Mouse (Mus musculus) gastrocnemius, postnatal 10 days (tissue): Measurements from ENCODE around the gene Bcl2l12. TPM values are rescaled to one million over a fixed set of nuclear protein-coding genes. Genes with fewer than 3 reads are reported as not detected.

Source experiments
- DNase-seq: peaks from one replicate; pipeline ENCODE4 v3.0.0; 2021; ENCODE audit warnings: mixed read lengths
- total RNA-seq, 2 experiments: library from RNA; stranded (reverse); gene quantifications; 2 replicates each; pipeline ENCODE4 v1.2.3; 2021

Bcl2l12 gene
- total RNA-seq, 2 experiments from 2014 or later: 10.8 to 14.0 TPM

- peak; percentile 85 for DNase-seq
These were observed 18.9 kb upstream of the Bcl2l12 start, which contains the start of gene Rras for GRCm38 (mm10) chr7:45017242-45018061. TSS of gene Rras (plus strand) at chr7:45017961.

DNA sequence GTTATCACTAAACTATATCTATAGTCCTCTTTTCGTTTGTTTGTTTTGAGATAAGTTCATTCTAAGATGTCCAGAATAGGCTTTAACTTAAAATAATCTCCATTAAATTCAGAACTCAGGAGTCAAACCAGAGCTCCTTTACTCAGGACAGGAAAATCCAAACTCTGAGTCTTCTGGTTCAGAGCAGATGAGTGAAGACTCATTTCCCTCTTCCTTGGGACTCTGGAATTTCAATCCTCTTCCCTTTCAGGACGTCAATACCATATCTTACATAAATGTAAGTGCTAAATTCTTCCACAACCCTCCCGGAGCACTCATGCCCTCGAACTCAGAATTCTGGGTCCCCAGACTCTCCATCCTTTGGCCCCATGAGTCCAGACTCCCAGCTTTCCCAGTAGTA lies 18.2 kb upstream of the Bcl2l12 start:
- no peak for DNase-seq

GRCm38 (mm10) chr7:45015957-45016612 lies 17.6 kb upstream of the Bcl2l12 start, which contains the start of gene Scaf1:
TSS of gene Scaf1 (minus strand) at chr7:45016363.
- DNase-seq: peak; percentile 98

GRCm38 (mm10) chr7:45015344-45015956 lies 16.9 kb upstream of the Bcl2l12 start:
- no peak for DNase-seq

DNA sequence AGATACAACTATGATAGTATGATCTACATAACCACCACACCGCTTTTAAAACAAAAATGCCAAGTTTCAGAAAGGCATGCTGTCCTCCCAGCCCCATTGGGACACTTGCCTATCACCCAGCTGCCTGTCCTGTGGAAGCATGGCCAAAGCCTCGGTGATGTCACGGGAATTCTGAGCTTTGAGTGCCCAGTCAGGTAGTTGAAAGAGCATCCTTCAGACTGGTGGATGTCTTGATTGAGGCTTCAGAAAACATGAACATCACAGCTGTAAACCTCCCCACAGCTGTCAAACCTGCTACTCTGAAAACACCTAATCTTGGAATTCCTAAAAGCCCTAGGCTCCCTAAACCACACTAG lies 15.6 kb upstream of the Bcl2l12 start:
- no peak for DNase-seq

- DNase-seq: no peak
These were observed 15.0 kb upstream of the Bcl2l12 start for GRCm38 (mm10) chr7:45013366-45014095.

DNA sequence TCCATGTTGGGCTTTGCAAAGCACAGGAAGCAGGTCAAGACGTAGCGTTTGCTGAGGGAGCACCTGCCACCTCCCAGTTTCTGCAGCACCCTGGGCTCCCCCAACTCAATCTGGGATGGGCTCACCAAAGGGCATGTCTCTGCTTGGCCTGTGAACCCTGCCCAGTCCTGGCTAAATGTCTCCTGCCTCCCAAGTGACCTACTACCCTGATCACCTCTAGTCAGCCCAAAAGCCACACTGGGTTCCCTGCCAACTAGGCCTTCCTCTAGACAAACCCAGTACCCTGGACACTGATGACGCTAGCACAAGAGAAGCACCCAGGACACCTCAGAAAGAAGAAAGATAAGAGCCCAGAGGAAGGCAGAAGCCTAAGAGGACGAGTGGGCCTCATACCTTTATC lies 14.3 kb upstream of the Bcl2l12 start:
- no peak for DNase-seq

DNA sequence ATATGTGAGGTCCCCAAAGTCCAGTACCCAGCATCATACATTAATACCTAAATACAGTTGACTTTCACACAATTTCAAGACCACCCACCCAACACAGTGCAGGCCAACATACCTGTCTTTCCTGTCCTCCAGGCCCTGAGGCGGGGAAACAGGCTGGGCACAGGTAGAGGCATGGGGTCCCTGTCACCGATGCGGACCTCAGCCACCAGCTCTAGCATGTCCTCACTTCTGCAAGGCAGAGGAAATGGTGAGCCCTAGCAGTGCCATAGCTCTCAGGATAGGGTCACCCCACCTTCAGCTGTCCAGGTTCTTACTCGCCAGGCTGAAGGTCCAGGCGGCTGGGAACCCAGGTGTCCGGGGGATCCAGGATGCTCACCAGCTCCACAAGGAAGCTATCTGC lies 13.5 kb upstream of the Bcl2l12 start:
- DNase-seq: no peak

DNA sequence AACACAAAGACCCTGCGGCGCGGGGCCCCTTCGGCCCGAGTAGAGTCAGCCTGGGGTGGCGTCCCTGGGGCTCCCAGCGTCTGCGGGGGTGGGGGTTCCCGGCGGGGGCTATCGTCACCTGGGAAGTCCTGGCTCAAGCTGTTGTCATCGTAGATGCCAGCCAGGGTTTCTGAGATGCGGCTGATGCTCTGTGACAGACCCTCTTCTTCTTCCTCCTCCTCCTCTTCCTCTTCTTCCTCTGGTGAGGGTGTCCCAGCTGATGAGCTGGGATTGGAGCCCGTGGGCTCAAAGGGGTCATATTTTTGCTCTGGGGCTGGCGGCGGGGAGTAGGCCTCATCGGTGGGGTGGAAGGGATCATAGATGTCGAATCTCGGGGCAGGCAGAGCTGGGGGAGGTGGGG lies 9.9 kb upstream of the Bcl2l12 start:
- no peak for DNase-seq

DNA sequence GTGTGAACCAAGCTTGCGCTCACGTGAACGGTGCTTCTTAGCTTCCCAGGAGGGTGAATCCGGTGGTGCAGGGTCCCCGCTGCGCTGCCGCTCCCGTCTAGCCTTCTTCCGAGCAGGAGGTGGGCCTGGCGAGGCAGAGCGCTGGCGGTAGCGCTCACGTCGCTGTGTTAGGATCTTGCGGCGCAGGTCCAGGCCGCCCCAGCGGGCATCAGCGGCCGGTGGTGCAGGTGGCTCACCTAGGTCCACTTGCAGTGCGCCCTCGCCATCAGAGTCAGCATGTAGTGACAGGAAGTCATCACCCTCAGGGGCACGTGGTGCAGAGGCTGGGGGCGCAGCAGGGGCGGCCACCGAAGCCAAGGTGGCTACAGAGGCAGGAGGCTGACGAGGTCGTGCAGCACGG lies 9.3 kb upstream of the Bcl2l12 start:
- DNase-seq: no peak

- DNase-seq: no peak
These were observed 8.6 kb upstream of the Bcl2l12 start for GRCm38 (mm10) chr7:45007141-45007540.

DNA sequence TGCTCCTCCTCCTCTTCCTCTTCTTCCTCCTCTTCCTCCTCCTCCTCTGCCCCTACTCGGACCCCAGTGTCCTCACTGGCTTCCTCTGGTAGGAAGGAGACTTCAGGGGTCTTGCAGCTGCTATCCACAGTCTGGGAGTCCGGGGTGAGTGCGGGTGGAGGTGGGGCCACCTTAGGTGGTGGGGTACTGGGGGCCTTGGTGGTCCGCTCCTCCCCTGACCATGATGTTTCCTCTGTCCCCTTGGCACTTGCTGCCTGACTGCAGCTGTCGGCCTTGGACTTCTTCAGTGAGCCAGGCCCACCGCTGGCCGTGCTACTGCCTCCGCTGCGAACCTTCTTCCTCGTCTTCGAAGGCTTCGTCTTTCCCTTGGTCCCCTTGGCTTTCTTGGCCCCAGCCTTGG lies 8.0 kb upstream of the Bcl2l12 start:
- no peak for DNase-seq

DNA sequence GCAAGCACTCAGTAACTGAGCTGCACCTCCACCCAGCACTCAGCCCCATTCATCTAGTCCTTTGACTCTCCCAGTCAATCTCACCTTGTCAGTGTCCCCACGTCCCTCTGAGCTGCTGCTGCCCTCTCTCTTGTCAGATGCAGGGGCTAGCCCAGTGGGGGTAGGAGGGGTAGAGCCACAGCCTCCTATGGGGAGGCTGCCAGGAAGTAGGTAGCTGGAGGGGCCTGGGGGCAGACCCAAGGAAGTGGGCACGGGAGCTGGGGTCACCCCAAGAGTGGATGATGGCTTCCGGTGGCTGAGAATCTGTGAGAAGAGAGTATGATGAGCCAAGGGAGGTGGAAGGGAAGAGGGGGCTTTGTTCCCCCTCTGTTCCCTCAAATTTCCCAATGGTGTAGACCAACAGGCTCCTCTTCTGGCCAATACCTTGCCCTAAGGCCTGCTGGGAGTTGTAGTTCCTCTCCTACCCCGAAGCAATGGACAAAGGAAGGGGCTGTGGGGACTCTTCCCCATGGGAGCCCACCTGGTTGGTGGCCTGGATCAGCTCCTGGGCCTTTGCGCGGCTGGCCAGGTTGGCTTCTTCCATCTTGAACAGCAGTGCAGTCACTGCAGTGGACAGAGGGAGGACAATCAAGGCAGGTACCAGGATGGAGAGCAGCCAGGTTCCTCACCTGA lies 6.9 kb upstream of the Bcl2l12 start:
- DNase-seq: no peak

- DNase-seq: no peak
These were observed 6.0 kb upstream of the Bcl2l12 start for GRCm38 (mm10) chr7:45004546-45004945.

- DNase-seq: no peak
These were observed 3.9 kb upstream of the Bcl2l12 start for GRCm38 (mm10) chr7:45002440-45002839.

GRCm38 (mm10) chr7:45000539-45001114 lies 2.1 kb upstream of the Bcl2l12 start:
- no peak for DNase-seq

DNA sequence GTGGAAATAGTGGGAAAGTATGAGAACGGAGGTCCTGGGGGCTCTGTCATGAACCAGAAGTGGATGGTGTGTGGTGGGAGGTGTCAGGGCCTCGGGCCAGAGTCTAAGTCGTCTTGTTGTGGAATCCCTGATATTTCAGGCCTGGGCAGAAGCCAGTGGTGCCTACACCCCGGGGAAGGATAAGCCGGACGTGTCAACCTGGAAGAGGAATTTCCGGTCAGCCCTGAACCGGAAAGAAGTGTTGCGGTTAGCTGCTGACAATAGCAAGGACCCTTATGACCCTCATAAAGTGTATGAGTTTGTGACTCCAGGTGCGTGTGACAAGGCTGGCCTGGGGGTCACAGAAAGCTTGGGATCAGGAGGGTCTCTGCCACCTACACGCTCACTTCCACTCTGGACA lies 1.2 kb upstream of the Bcl2l12 start:
- no peak for DNase-seq

DNA sequence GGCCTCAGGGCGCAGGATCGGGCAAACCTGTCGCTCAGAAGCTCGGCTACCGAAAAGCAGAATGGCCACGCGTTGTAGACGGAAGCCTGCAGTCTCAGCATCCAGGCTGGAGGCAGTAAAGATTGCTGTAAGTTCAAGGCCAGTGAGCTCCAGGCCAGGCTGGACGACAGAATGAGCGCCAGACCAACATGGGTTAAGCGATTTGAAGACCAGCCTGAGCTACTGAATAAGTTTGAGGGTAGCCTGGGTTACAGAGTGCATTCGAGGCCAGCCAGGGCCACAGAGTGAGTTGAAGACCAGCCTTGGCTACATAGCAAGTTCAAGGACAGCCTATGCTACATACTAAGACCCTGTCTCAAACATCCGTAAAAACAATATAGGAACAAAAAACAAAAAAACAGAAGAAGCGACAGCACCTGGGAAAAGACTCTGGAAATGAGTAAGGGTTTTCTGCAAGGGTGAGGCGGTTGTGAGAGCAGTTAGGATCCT lies 528 bp downstream of the Bcl2l12 start:
- no peak for DNase-seq

DNA sequence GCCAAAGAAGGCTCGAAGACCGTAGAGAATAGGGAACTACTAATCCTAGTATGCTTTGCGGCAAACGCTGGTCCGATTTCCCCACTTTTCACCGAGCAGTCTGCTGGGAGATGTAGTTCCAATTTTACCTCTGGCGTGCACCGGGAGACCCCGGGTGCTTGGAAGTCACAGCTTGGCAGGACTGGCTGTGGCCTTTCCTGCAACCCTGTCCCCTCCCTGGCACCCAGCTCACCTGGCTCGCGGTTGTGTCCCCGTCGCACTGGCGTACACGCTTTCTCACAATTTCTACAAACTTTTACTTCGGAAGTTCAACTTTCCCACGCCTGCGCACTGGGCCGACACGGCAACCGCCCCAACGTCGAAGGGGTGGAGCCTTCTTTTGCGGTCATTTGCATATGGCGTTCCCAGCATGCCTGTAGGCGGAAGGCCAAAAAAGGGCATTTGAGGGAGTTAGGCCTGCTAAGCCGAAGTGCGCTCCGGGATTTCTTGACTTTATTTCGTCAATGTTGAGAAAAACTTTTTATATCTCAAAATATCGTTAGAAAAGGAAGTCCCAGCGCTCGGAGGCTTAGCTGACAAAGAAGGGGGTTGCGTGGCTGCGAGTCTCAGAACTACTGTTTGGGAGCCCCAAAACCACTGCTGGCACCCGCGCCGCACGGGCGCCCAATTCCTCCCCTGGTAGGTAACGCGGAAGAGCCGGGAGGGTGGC lies 1.1 kb downstream of the Bcl2l12 start, which contains the start of gene Irf3:
TSS of gene Irf3 (plus strand) at position 418 of the 709 bp plus-strand sequence.
- DNase-seq: peak; percentile 95

DNA sequence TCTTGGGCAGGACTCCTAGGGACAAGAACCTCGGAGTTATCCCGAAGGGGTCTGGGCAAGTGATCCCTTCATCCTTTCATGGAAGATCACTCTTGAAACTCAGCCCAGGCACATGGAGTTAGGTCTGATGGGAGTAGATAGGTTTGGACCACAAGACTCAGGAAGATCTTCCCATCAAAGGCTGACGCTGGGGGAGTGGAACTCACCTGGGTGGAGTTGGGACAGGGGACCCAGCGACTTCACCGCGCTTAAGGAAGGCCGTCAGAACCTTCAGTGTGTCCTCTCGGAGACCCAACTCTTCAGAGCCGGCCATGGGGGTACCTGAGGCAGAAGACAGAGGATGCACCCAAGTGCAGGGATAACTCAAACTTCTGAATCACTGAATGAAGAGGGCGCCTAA lies 1.8 kb downstream of the Bcl2l12 start:
- DNase-seq: no peak
